Mouse (Mus musculus) naive thymus-derived CD4-positive, alpha-beta T cell, adult 2 months (primary cell): ENCODE measurements around the gene Ascc2.

Source experiments
- DNase-seq: peaks from one replicate; pipeline ENCODE4 v3.0.0-alpha.2; 2011; ENCODE audit warnings: low read depth

Ascc2 gene

DNA sequence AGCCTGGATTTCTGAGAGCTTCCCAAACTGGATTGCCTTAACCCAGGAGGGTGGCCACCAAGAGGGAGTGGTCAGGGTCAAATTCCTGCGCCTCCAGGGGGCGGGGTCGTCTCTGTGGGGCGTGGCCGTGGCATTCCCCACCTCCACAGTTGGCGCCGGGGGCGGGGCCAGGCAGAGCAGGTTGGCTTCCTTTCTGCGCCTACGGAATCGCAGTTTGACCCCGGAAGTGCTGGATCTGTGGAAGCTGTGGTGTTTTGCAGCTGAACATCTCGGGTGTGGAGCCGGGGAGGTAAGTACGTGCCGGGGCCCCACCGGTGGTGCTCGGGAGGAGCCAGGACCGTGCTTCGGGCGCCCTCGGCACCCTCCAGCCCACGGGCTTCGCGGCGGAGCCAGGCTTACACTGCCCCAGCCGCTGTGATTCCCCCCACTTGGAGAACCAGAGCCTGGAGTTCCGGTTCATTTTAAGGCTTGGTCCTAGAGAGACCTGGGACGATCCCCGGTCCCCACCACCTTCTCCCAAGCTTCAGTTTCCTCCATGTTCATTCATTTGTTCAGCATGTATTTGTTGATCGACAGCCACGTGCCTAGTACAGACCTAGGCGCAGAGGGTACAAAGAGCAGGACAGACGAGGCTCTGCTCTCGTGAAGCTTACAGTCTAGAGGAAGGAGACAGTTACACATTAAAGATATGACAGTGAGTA, at the start of gene Ascc2:
Gene Ascc2 (plus strand): TSS at position 214 of the 701 bp plus-strand sequence.
- DNase-seq, result peak; percentile 90

DNA sequence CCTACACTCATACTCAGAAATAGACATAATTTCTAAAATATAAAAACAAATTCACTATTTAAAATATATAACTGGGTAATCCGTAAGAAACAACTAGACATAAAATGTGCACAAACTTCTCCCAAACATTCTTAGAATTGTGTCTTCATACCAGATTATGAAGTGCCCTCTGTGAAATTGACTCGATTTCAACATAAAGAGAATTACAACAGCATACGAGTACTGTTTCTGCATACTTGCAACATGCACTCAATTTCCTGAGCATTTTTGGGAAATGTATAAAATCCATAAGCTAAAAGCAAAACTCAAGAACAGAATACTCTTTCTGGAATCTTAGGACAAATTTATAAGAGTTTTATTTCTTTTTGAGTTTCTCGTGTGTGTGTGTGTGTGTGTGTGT, 45.7 kb upstream of the Ascc2 start:
- DNase-seq, result no peak

DNA sequence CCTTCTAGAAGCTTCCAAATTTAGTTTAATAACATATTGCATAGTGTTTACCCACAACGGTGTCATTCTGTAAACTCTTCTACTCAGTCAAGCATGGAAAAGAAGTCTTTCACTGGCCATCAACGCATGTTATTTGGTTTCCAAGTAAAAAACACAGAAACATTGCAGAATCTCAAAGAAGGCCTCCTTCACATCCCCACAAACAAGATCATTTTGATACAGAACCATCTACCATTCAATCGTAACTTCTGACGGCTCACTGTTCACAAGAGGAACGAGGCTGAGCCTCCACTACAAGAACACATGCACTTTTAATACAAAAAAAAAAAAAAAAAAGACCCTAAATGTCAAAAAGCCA, 44.1 kb upstream of the Ascc2 start:
- DNase-seq, result peak; percentile 40

DNA sequence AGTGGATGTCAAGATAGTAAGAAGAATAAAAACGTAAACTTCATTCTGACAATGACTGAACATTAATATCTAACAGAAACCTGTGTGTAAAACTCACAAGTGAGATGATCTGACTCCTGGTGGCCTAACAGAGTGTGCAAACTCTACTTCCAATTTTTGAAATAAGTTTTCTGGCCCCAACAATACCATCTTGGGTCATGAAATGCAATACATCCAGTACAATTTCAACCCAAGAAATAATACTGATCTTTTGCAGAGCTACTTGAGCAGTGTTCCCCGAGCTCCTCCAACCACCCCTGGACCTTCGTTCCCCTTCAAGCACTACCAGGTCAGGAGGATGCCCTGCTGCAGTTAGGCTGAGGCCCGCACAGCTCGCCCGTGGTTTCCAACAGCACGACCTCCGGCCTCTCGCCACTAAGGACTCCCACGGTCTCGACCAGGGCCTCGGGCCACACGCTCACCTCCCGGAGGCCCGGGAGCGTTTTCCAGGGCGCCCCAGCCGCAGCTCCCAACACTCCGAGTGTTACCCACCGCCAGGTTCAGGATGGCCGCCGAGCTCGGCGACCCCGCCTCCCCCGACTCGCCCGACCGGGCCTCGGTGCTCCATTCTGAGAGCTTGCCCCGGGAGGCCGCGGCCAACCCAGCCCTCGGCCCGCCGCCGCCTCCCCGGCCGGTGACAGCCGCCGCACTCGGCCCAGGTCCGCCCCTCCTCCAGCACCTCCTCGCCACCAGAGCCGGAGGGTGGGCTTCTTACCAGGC, 43.5 kb upstream of the Ascc2 start:
- DNase-seq, result peak; percentile 66

DNA sequence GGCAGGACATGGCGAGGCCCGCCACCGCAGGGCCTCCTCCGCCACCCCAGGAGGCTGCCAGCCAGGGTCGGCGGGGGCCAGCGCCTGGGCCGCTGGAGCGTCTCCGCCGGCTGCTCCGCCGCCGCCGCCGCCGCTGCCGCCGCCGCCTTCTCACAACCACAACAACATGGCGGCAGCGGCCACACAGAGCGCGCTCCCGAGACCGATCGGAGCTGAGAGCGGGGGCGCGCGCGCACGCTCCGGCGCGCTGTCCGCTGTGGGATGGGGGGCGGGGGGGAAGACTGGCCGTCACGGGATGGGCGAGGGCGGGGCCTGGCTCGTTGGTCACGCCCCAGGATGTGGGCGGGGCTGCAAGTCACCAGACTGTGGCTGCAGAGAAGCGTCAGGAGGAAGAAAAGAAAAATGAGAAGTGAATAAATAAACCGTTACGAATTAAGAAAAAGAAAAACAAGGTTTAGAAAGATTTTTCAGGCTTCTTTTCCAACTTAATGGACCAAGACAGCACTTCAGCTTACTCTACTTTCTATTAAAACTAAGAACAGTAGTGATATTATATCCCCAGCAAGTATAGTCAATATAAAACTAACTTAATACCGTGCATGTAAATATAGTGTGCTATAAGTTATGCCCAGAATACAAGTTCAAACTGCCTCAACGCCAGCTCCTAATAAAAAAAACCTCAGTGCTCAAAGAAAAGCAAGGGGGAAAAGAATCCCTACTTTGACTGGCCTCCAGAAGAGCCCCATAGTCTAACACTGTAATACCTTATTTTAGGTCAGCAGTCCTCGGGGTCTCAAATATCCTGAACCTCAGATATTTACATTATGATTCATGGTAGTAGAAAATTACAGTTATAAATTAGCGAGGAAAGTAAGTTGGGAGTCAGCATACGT, 42.7 kb upstream of the Ascc2 start, which contains the start of gene Mtmr3:
Gene Mtmr3 (minus strand): TSS at position 256 of the 893 bp plus-strand sequence.
- DNase-seq, result peak; percentile 98

DNA sequence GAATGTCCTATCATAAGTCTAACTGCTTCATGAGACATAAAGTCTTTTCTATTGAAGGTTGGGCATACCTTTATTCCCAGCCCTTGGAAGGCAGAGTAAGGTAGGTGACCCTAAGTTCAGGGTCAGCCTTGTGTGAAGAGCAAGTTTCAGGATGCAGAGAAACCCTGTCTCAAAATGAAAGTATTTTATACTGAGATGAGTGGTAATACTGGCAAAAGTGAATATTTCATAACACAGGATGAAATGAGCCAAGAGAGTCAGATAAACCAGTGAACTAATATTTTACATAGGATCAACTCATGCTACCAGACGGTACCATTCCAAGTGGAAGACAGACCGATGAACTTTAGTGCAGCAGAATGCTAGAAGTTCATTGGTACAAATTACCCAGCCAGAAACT, 39.1 kb upstream of the Ascc2 start:
- no peak for DNase-seq

DNA sequence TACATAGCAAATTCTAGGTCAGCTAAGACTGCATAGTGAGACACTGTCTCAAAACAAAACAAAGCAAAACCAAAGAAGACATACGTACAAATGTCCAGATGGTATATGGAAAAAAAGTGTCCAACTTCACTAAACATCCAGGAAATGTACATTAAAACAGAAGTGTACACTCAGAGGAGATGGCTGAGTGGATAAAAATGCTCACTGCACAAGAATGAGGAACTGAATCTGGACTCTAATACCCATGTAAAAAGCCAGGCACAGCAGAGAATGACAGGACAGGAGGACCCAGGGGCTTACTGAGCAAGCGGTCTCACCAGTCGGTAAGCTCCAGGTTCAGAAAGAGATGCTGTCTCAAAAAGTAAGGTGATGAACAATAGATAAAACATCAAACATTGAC, 37.6 kb upstream of the Ascc2 start:
- DNase-seq, result no peak

DNA sequence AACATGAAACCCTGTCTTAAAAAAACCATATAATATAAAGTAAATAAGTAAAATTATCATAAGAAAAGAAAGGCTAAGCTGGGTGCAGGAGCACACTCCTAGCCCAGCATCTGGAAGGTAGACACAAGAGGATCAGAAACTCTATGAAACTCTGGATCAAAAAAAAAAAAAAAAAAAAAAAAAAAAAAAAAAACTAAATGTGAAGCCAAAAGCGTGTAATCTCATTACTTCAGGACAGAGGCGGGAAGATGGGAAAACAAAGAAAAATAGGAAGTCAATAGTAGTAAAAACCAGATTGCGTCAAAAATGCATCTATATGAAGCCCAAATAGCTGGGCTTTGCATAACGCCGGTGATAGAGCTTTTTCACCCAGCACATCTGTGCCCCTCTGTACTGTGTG, 35.7 kb upstream of the Ascc2 start:
- DNase-seq, result no peak

DNA sequence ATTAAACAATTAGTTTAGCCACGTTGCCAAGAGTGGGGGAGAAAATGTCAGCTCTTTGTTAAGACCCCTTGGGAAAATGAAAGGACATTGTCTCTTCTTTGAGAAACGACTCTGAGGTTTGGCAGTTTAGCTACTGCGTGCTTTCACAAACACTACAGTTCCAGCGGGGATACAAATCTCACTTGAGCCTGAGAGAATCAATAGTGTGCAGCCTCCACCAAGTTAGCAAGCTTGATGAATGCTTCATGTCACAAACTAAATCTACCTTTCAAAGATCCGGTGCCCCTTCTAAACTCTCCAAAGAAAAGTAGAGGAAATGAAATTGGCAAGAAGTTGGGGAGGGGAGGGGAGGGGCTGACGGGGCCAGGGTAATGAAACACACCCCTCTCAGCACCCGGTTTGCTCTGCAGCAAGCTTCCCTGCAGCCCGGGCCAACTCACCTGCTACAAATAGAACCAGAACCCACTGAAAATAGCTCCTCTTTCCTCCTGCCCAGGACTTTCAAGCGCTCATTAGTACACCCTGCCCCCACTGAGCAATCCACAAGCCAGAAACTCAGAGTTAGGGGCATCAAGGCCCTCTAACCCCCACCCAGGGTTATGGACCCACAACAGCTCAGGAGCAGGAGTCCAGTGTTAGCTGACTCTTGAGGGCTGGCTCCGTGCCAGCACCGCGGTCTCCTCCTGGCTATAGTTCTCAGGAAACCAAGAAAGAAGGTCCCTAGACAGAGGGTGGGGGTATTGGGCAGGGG, 34.7 kb upstream of the Ascc2 start:
- peak; percentile 37 for DNase-seq

DNA sequence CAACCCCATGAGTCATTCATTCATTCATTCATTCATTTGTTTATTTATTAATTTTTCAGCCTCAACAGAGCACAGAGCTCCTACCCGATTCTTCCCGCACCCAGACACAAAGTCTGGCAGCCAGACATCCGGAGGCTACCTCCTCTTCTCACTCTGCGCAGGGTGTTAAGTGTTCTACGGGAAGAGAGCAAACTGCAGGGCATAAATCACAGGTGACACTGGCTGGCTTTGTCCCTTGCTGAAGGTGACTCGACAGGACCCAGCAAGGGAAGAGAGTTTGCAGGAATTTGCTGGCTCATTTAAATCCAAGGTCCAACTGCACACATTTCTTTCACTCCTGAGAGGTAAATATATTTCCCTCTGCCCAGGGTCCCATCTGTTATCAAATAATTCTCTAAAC, 33.1 kb upstream of the Ascc2 start:
- DNase-seq, result no peak

DNA sequence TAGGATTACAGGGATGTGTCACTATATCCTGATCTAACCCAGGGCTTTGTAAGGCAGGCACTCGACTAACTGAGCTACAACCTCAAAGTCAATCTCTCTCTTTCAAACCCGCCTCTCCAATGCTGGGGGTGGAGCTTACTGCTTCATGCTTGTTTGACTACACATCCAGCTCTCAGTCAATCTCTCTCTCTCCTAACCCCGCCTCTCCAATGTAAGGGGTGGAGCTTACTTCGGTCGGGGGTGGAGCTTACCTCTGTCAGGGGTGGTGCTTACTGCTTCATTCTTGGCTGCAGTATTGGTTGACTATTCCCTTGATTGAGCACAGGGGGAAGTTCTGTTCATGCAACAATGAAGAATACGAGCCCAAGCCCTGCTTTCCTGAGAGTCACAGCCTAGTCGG, 32.1 kb upstream of the Ascc2 start:
- no peak for DNase-seq

DNA sequence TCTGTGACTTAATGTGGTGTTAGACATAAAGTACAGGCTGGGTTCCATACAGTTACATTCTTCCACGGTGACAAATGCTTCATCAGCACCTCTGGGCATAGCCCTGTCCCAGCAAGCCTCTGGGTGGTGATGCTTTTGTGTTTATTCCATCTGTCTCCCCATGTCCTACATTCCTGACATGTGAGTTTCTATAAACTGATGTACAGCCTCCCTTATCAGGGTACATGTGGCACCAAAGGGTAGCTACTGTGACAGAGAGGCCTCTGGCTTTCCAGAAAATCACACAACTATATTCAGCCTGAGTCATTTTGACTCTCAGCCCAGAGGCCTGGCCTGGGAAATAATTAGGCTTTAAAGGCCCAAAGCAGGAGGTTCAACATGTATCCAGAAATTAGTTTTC, 31.0 kb upstream of the Ascc2 start:
- DNase-seq, result no peak

DNA sequence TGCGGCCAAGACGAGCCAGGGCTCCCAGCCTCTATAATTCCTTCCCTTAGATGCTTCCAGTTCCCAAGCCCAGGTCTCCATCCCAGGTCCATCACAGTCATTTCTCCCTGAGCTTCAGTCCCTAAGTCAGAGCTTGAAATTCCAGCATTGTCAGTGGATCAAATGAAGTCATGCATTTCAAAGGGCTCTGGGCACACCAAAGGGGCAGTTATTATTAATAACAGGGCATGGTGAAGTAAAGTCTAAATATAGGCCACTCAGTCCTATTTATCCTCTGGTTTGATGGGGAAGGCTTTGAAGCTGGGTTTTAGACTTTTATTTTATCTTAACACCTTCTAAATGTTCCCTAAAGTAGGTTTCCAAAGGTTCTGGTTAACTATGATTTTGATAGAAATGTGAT, 25.6 kb upstream of the Ascc2 start:
- DNase-seq, result no peak

DNA sequence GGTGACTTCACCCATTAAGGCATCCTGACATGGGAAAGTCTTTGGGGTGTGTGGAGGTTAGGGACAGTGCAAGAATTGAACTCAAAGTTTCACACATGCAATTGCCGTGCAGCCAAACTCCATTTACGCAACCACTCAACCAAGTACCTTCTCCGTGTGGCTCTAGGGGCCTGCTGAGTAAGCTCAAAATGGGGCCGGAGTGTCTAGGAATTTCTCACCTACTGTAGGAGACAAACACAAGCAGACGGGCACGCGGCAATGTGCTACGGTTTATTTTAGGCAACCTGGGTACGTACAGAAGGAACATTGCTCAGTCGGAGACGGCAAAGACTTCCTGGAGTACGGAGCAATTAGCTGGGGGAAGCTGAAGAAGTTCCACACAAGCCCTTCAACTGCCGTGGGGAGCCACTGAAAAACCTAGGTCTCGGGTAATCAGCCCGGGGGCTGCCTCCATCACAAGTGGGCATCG, 17.5 kb upstream of the Ascc2 start, which contains the start of gene Gm11032:
Gene Gm11032 (plus strand): TSS at position 51 of the 469 bp plus-strand sequence.
- no peak for DNase-seq

DNA sequence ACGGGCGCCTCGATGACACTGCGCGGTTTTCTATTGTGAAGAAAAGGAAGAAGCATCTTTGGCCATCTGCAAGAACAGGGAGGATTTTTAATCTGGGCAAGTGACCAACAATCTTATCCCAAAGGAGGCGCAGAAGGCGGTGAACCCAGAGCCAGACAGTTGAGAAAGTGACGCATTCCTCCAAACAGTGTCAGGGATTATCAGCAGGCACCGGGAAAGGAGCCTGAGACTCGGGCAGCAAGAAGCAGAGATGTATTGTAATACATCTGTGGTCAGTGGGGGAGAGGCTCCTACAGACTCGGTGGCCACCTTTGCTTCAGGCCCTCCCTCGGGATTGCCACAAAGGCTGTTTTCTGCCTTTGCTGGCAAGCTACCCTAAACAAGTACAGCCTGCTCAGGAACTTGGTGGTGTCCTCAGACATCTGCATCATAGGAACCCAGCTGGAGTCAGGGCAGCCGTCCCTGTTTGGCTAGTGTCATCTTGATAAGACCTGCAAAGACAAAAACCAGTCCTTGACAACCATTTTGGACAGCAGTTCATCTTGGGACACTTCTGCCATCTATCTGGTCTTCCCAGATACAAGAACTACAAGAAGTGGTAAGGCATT, 16.9 kb upstream of the Ascc2 start:
- DNase-seq, result no peak

DNA sequence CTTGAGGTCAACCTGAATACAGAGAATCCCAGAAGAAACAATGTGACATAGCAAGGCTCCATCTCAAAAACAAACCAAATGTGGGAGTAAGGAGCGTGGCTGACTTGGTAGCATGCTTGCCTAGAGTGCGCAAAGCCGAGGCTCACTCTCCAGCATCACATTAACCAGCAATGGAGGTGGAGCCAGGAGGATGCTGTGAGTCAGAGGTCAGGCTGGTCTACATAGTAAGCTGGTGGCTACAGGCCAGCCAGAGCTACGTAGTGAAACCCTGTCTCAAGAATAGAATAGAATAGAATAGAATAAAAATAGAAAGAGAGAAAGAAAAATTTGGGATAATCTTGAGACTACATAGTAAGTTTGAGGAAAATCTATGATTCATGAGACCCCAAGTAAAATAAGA, 15.7 kb upstream of the Ascc2 start:
- DNase-seq, result no peak

DNA sequence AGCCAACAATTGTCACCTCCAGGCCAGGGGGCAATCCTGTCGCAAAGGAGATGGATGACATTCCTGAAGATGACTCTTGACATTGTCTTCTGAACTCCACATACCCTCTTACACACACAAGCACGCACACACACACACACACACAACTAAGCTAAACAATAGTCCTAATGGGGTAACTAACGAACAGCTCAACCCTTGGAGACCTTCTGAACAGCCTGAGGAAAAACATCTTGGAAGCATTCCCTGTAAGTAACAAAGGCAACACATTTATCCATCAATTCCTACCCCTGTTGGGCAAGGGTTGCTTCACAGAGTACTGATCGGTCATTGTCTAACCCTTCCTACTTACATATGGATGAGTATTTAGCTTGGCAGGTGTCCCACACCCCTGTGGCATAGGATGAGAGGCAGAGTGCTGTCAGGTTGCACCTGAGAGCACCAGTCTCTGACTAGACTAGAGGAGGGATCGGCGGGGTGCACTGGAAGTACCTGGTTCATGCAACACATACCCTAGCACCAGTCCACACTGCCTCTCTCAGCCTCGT, 15.0 kb upstream of the Ascc2 start:
- DNase-seq, result no peak

DNA sequence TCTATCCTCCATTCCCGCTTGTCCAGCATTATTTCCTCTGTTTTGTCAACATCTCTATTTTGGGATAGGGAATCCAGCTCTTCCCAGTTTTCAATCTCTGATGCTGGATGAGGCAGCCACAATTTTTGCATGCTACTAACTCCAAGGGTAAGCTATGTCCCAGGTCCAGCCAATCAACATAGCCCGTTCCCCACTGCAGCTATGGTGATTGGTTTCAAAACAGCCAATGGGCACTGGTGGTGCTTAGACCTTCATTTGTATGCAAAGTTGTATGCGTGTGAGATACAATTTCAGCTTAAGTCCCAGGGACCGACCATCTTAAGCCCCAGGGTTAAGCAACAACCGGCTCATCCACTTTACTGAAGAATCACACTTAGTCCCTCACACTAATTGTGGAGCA, 14.6 kb upstream of the Ascc2 start:
- DNase-seq, result no peak

DNA sequence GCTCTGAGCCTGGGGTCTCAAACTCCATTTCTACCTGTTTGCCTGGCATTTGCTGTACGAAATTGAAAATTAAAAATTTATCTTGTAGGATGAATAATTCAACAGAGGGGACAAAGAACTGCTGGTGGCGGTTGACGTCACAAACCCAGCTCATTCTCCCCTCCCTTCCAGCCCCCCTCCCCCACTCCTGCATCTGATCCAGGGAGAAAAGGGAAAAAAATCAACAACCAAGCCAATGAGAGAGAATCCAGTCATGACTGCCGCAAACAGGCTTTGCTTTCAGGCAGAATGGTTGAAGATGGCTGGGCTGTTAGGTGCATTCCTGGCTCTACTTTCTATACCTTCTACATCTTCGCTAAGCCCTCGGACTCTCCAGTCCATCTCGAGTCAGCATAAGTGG, 11.6 kb upstream of the Ascc2 start:
- no peak for DNase-seq

DNA sequence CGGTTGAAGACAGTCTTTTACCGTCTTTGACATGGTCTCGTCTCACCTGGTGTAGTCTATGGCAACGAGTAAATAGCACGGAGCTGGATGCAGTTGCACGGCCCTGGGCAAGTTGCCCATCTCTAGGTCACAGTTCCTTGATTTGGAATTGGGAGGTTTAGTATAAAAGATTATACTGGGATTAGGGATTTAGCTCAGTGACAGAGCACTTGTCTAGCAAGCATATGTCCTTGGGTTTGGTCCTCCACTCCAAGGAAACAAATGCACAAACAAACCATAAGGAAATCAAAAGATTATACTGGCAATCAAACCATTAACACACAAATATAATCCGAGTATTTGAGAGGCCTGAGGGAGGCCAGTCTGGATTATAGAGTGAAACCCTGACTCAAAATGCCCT, 9.9 kb upstream of the Ascc2 start:
- no peak for DNase-seq

DNA sequence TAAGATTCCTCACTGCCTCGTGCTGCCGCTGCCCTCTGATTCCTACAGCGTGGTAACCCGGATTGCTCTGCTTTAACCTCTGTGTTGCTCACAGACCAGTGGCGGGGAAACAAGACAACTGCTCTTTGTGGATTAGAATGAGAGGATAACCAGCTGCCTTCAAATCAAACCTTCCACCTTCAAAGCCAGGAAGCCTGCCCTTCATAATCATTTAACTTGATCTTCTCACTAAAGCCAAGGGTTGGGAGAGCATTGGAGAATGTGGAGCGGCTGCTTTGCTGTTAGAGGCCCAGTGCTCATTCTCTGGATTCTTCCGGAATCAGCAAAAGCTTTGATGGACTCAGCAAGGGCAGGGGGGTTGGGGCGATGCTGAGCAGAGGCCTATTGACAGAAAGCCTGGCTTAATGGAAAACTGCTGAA, 7.7 kb upstream of the Ascc2 start:
- no peak for DNase-seq
